Mouse (Mus musculus) naive thymus-derived CD4-positive, alpha-beta T cell, adult 2 months (primary cell): ENCODE results near the gene Ebf3.

Source experiments
- DNase-seq: peaks from one replicate; pipeline ENCODE4 v3.0.0-alpha.2; 2011; ENCODE audit warnings: low read depth

Gene Ebf3

DNA sequence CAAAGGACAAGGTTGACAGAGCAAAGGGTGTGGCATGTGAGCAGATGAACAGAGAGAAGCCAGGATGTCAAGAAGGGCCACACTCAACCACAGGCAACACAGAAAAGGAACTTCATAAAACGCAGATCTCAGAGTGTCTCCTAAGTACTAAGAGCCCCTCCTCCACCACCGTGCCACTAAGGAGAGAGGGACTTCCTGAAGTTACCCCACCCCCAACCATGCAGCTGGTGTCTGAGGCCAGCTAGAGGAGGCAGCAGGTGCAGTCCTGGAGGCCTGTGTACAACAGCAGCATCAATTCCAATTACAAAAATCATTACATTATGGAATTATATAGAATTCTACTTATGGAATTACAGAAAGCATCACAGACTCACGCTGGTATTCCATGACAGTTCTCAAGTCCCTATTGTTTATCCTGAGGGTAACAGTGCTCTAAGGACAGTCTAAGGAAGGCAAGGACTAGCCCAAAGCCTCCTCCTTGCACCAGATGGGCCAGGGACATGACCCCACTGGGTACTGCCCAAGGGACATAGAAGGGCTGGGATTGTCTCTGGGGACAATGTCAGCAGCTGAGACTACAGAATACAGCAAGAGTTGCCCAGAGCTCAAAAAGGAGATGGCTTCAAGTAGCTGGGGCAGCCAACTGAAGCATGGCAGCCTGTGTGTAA is 24.8 kb downstream of the Ebf3 start:
- peak; percentile 3 for DNase-seq

- no peak for DNase-seq
Observed at GRCm38 (mm10) chr7:137278171-137278570, 36.1 kb downstream of the Ebf3 start.

- DNase-seq = no peak
Observed at GRCm38 (mm10) chr7:137277713-137278112, 36.5 kb downstream of the Ebf3 start.

- DNase-seq = no peak
Observed at GRCm38 (mm10) chr7:137272252-137272651, 42.0 kb downstream of the Ebf3 start.

- DNase-seq = no peak
Observed at GRCm38 (mm10) chr7:137268452-137269155, 45.6 kb downstream of the Ebf3 start.

DNA sequence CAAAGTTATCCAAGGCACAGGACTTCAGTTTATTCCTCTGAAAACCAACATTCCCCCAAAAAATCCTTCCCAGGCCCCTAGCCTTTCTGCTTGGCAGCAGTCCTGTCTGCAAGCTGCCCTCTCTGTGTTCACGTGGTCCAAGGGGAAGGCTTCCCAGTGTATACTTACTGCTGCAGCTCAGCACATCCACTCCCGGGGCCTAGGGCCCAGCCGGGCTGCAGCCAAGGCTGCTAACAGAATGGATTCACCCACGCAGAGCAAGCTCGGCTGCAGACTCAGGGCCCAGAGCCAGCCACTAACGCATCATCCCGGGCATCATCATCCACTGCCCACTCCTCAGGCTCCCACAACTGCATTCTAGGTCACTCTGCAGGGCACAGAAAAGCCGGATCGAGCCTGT is 46.8 kb downstream of the Ebf3 start:
- DNase-seq = no peak

- DNase-seq = no peak
Observed at GRCm38 (mm10) chr7:137266575-137266974, 47.7 kb downstream of the Ebf3 start.

- no peak for DNase-seq
Observed at GRCm38 (mm10) chr7:137262330-137262729, 51.9 kb downstream of the Ebf3 start.

- peak; percentile 23 for DNase-seq
Observed at GRCm38 (mm10) chr7:137246213-137246872, 67.9 kb downstream of the Ebf3 start.

GRCm38 (mm10) chr7:137244839-137245238 is 69.4 kb downstream of the Ebf3 start:
- no peak for DNase-seq

GRCm38 (mm10) chr7:137240481-137240880 is 73.8 kb downstream of the Ebf3 start:
- DNase-seq = no peak

DNA sequence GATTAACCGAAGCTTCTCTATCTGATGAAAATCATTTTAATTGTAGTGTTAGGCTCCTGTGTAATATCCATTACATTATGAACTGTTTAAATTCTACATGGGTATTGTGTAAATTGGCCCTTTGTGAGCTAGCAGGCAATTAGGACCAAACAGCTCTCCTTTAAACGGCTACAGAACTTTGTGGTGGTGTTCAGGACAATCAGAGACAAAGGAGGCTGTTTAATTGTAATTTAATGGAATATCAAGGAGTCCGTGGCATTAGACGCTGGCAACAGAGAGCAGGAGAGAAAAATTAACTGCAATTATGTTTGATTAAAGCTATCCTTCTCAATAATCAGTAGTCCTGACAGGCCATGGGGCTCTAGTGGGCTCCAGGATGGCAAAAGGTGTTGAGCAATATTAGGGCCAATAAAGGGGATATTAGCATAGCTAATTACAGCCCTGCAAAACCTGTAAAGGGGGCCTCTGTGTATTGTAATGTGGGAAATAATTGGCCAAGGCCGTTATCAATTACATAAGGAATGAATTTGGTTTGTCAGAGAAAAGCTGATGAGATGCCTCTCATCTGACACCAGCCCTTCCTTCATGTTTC is 74.6 kb downstream of the Ebf3 start:
- DNase-seq = no peak

DNA sequence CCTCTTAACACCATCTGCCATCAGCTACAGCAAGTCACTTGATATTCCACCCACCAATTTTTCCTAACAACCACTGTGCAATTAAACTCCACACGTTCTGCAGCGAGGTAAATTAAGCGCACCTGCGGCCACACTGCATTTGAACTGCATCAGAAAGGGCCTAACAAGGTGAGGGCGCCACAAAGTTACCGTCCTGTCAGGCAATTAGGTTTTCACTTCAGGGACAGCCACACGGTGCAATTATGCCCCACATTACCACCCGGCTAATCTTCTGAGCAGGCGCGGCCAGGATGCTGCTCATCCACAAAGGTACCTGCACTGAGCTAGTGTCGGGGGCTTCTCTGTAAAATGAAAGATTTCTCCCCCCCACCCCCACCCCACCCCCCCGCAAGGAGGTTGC is 76.8 kb downstream of the Ebf3 start:
- no peak for DNase-seq

DNA sequence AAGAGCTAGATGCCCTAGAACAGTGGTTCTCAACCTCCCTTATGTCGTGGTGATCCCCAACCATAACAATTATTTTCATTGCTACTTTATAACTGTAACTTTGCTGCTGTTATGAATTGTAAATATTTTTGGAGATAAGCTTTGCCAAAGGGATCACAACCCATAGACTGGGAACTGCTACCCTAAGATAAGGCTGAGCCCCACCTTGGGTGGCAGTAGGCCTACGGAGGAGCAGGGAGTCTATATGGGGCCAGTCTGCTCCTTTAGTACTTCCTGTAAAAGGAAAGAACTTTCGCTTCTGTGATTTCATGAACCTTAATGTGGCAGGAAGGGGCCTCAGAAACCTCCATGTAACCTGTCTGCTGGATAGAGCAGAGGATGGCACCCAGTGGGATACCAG is 90.4 kb downstream of the Ebf3 start:
- no peak for DNase-seq

DNA sequence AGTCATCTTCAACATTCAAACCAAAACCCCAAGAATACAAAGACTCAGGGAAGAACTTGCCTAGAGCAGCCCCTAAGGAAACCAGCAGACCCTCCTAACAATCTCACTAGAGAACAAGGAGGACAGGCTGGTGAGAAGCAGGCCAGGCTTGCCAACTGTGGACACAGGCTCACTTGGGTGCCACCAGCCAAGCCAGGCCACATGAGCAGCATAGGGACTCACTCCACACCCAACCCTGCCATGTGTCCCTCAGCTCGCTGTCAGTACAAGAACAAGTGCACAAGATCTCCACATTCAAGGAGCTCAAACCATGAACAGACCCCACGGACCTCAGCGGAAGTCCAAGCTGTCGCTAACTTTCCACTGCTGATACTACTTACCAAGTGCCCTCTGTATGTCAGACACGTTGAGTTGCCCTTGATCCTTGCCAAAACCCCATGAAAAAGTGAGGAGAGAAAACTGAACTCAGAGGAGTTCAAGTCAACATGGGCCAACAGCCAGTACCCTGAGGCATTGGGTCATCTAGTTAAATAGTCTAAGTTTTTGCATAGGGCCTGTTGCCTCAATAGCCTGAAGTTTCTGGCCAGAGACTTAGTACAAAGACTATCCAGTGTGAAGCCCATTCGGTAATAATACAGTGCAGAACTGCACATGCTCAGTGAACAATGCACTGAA is 91.3 kb downstream of the Ebf3 start:
- DNase-seq = no peak

GRCm38 (mm10) chr7:137221599-137221998 is 92.6 kb downstream of the Ebf3 start:
- DNase-seq = no peak

DNA sequence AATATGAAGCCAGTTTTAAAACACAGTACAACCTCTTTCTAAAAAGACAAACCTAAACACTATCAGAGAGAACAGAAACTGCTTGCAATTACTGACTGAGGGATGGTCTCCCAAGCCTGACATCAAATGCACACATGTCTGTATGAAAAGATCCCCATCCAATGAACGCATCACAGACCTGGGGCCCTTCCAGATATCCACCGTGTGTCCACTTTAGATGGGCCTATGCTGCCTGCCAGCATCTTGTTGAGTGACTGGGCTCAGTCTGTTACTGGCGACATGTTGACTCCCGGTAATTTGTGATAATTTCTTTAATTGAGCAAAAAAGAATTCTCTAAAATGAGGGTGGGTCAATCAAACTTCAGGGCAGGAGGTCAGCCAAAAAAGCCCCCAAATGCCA is 93.8 kb downstream of the Ebf3 start:
- DNase-seq = no peak

DNA sequence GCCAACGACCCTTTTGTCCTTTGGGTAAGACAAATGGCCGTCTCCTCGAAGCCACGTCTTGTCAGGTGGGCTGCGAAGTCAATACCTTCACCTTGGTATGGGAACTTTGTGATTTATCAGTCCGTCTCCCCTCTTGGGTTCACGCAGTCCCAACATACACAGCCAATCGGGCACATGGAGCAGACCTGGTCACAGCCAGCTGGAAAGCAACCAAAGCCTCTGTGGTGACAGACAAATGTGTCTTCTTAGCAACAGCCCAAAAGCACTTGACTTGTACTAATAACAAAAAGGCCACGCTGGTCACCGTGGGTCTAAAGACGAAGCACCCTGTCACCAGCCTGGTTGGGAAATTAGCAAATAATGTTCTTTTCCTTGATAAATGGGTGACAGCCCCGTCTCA is 95.5 kb downstream of the Ebf3 start:
- DNase-seq = no peak

DNA sequence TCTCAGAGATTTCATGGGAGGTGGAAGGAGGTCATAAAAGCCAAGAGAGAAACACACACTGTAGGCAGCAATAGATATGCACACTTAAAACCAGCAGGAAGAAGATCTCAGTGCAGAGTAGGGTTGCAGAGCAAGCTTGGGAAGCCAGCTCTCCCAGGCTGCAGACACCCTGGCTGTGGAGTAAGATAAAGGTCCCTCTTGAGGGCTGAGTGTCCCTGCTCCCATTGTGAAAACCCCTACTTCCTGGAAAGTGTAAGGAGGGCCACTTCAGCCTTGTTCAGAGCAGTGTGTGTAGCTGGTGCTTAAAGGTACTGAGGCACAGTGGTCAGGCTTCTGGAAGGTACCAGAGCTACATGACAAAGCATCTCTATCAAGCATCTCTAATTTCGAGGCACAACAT is 100.8 kb downstream of the Ebf3 start:
- DNase-seq = no peak

DNA sequence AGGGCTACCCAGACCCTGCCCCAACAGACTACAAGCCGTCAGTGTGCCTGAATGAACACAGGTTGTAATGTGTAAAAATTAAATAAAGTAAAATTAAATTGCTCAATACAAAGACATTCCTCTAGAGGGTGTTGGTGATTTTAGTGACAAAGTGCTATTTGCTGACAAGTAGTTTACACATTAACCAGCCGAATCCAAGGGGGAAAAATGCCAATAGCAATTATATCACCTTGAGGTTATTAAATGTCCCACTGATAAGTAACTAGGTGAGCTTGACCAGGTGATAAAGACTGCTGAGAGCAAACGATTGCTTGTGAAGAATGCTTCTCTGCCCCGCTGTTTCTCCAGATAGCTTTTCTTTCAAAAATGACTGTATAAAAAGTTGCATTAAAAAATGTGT is 102.9 kb downstream of the Ebf3 start:
- DNase-seq = no peak

- DNase-seq = no peak
Observed at GRCm38 (mm10) chr7:137209688-137210345, 104.4 kb downstream of the Ebf3 start.

GRCm38 (mm10) chr7:137208556-137208955 is 105.7 kb downstream of the Ebf3 start:
- DNase-seq = no peak
